Mouse (Mus musculus) brain, embryonic 14.5 days (tissue): ENCODE measurements around the gene 2010003K11Rik.

Experiments
- CTCF ChIP-seq: fragments of 200-500 bp; IDR thresholded peaks from 2 replicates; pipeline ENCODE4 v1.5.1; 2012; ENCODE audit warnings: inconsistent platforms, mild to moderate bottlenecking, moderate library complexity, borderline replicate concordance; ENCODE audit not compliant: insufficient read depth, insufficient read length; ENCODE audit errors: extremely low read depth
- POLR2A ChIP-seq: fragments of 200-500 bp; IDR thresholded peaks from 2 replicates; pipeline ENCODE4 v1.6.1; 2012; ENCODE audit warnings: mild to moderate bottlenecking, inconsistent platforms, borderline replicate concordance; ENCODE audit not compliant: poor library complexity, insufficient read depth, insufficient read length, severe bottlenecking; ENCODE audit errors: extremely low read depth

DNA sequence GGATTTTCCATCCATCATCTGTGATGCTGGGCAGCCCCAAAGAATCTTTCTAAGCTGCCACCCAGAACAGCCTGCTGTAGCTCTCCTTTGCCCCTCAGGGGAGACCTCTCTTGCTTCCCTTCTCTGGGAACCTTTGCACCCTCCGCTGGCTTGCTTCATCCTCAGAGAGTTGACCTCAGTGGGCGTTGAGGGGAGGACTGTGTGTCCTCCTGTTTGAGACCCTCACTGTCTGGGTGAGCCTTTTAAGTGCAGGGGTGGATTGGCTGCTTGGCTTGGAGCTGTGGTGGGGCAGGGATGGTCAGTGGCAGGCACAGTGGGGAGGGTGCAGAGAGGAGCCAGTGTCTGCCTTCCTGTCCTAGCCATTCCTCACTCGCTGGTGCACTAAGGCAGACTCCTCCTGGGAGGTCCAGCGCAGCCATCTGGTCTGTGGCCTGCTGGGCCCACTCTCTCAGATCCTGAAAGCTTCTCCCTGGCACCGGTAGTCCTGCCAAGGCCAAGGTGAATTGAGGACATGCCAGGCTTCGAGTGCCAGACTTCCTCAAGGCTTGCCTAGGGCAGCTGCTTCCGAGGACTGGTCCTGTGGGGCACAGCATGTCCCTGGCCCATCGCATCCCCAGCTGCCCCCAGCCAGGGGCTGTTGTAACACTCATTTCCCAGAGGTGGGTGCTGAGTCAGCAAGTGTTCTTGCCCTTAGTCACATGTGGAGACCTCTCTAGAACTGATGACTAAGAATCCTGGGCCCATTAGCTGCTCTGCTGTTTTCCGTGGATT lies 5.7 kb downstream of the 2010003K11Rik start:
- TF ChIP-seq CTCF (no peak), POLR2A (no peak)
